Mouse (Mus musculus): ENCODE measurements around the gene Cask. TPM values are rescaled to one million over a fixed set of nuclear protein-coding genes. Genes with fewer than 3 reads are reported as not detected.

Cask gene
- 63.7 and 64.5 TPM in 2 replicates for polyA plus RNA-seq (2015; fragmentation: Nextera tagmentation; extraction: Ambion mirVana)

DNA sequence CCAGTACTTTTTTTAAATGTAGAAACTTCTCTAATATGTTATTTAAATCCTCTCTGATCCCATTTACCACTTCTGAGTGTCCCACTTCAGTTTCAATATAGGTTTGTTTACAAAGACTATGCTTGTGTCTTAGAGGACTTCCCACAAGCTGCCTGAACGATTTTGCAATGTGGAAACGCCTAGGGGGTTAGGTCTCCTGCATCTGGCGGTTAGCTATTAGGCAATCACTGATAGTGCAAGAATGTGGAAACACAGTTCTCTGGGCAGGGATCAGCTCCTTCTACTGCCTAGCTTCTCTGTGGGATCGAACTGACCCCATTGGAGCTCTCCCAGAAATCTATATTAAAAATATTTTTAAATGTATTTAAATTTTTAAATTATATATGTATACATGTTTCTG, at the start of gene Cask:
Gene Cask, minus strand, starts transcription at position 83 of the 400 bp plus-strand sequence.
- Histone ChIP-seq H3K27ac (replicated peaks) (no peak within 1 kb of the TSS), H3K4me3 (no peak within 1 kb of the TSS), H3K36me3 (no peaks in the 10 kb centered on the region), H3K9ac (no peak within 1 kb of the TSS), H3K27me3 (no peaks in the 10 kb centered on the region), H3K9me3 (no peaks in the 10 kb centered on the region), H3K4me1 (replicated peaks) (no peaks in the 10 kb centered on the region), H3K4me2 (no peak within 1 kb of the TSS)
- no peak for ATAC-seq (ENCODE audit: low FRiP score, low read depth)
- 54% methylated on average over 4 of the region's 4 CpGs for WGBS

DNA sequence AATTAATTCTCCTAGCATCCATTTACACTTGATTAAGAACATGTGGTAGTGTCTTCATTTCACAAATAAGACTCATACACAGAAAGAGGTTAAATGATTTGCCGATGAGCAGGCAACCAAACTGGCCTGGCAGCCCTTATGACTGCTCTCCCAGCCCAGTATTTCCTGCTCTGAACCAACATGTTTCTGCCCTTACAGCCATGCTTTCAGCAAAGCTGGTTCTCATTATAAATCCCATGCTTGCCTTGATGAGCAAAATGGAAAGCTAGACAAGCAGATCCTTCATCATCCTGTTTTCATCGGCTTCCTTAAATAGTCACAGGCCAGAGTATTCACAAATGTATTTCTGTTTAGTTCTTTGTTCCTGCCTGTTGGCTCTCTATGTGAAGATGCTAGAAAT, 38.8 kb upstream of the Cask start:
- Histone ChIP-seq H3K27me3 (no peaks in the 10 kb centered on the region), H3K9ac (no peak overlapping the region), H3K4me1 (replicated peaks) (no peaks in the 10 kb centered on the region), H3K4me2 (no peak overlapping the region), H3K4me3 (no peak overlapping the region), H3K9me3 (no peaks in the 10 kb centered on the region), H3K36me3 (no peaks in the 10 kb centered on the region), H3K27ac (replicated peaks) (no peak overlapping the region)
- 77% methylated on average over 2 of the region's 2 CpGs for WGBS
- ATAC-seq (ENCODE audit: low FRiP score, low read depth): no peak

DNA sequence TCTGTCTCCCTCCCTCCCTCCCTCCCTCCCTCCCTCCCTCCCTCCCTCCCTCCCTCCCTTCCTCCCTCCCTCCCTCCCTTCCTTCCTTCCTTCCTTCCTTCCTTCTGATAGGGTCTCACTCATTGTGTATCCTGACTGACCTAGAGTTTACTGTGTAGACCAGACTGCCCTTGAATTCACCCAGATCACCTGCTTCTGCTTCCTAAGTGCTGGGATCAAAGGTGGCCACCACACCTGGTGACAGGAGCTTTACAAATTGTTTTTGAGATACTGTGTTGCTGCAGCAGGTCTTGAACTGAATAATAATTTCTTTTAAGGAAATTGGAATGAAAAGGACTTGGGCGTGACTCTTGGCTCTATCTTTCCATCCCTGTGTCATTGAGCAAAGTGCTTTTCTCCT, 33.2 kb upstream of the Cask start:
- Histone ChIP-seq H3K9me3 (no peaks in the 10 kb centered on the region), H3K4me3 (no peak overlapping the region), H3K27me3 (no peaks in the 10 kb centered on the region), H3K27ac (replicated peaks) (no peak overlapping the region), H3K36me3 (no peaks in the 10 kb centered on the region), H3K4me1 (replicated peaks) (no peaks in the 10 kb centered on the region), H3K9ac (no peak overlapping the region), H3K4me2 (no peak overlapping the region)
- ATAC-seq (ENCODE audit: low FRiP score, low read depth): no peak
- 78% methylated on average over 1 of the region's 1 CpGs for WGBS

DNA sequence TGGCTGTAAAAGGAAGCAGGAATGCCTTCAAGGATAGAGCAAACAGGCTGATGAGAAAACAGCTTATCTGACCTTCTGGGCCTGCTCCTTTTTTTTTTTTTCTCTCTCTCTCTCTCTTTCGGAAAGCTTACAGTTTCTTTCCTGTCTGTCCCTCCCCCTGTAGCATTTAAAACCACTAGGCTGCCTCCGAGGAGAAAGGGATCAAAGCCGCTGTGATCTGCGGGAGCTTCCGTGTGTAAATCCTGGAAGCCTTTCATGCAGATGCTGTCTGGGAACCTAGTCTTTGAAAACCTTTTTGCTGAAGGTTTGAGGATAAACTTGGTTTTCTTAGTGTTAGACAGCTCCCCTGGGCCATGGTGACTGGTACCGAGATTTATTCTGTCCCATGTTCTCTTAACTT, 30.8 kb upstream of the Cask start:
- no peaks in the 10 kb centered on the region for H3K4me1 ChIP-seq (replicated peaks)
- no peaks in the 10 kb centered on the region for H3K36me3 ChIP-seq
- H3K4me2 ChIP-seq: no peak overlapping the region
- no peak overlapping the region for H3K9ac ChIP-seq
- H3K27me3 ChIP-seq: no peaks in the 10 kb centered on the region
- H3K4me3 ChIP-seq: no peak overlapping the region
- no peaks in the 10 kb centered on the region for H3K9me3 ChIP-seq
- WGBS: 30% methylated on average over 6 of the region's 6 CpGs
- no peak overlapping the region for H3K27ac ChIP-seq (replicated peaks)
- ATAC-seq (ENCODE audit: low FRiP score, low read depth): no peak

DNA sequence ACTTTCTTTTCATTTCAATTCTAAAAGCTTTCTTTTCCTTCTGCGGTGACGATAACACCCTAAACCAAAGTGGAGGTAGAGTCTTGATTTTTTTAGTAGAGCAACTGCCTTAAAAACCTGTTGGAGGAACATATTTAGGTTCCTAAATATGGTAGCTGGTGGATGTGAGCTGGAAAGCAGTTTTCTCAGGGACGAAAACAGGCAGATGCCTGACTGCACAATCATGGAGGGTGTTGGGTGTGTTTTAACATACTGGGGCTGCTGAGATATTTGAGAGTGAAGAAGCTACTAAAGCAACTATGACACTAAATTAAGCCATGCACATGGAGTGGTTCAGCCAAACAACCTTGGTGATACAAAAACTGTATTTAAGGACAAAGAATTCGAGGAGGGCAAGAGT, 9.0 kb upstream of the Cask start:
- Histone ChIP-seq H3K4me3 (no peak overlapping the region), H3K27me3 (no peaks in the 10 kb centered on the region), H3K4me1 (replicated peaks) (no peaks in the 10 kb centered on the region), H3K36me3 (no peaks in the 10 kb centered on the region), H3K9ac (no peak overlapping the region), H3K9me3 (no peaks in the 10 kb centered on the region), H3K4me2 (no peak overlapping the region), H3K27ac (replicated peaks) (no peak overlapping the region)
- WGBS: 91% methylated on average over 4 of the region's 4 CpGs
- no peak for ATAC-seq (ENCODE audit: low FRiP score, low read depth)

DNA sequence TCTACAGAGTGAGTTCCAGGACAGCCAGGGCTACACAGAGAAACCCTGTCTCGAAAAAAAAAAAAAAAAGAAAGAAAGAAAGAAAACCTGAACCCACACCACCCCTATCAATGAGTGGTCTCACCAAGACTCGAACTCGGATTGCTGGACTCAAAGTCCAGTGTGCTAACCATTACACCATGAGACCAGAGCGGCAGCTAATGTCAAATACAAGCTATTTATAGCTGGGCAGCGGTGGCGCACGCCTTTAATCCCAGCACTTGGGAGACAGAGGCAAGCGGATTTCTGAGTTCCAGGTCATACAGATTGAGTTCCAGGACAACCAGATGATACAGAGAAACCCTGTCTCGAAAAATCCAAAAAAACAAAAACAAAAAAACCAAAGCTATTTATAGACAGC, 7.9 kb upstream of the Cask start:
- 89% methylated on average over 9 of the region's 9 CpGs for WGBS
- H3K4me1 ChIP-seq (replicated peaks): no peaks in the 10 kb centered on the region

DNA sequence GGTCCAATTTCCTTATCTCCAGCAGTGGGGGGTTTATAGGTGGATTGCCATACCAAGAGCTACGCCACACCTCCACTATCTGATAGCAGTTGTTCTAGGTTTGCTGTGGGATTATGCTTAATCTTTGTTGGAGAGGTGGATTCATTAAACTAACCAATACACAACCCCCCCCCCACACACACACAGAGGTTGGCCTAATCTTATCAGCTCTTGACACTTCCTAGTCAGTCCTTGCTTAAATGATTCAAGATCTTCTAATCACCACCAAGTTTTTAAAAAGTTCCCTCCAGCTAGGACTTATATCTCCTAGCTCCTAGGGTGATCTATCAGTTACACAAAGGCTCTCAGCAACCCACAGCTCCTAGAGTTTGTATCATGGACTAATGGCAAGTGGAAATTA, 2.7 kb downstream of the Cask start:
- no peak for ATAC-seq (ENCODE audit: low FRiP score, low read depth)
- Histone ChIP-seq H3K27me3 (no peaks in the 10 kb centered on the region), H3K4me2 (no peak overlapping the region), H3K4me1 (replicated peaks) (no peaks in the 10 kb centered on the region), H3K36me3 (no peaks in the 10 kb centered on the region), H3K9me3 (no peaks in the 10 kb centered on the region), H3K9ac (no peak overlapping the region), H3K4me3 (no peak overlapping the region), H3K27ac (replicated peaks) (no peak overlapping the region)
- 100% methylated on average over 1 of the region's 1 CpGs for WGBS

More for the DNA sequence above, 7.9 kb upstream of the Cask start:
- Histone ChIP-seq H3K27me3 (no peaks in the 10 kb centered on the region), H3K36me3 (no peaks in the 10 kb centered on the region), H3K9me3 (no peaks in the 10 kb centered on the region), H3K4me2 (no peak overlapping the region), H3K4me3 (no peak overlapping the region), H3K27ac (replicated peaks) (no peak overlapping the region), H3K9ac (no peak overlapping the region)
- ATAC-seq (ENCODE audit: low FRiP score, low read depth): no peak

DNA sequence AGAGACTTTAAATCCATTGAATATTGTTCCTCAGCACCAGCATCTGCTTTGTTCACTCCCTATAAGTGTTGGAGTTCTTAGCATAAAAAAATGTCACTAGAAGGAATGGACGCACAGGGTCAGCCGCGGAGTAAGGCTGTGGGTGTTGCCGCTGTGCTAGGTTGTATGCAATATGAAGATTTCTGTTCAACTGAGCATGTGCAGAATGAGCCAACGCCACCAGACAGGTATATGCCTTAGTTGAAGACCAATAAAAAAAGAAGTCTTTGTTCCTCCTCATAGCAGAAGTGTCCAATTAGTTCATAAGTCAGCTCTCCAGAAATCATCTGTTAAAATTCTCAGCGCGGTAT, 3.7 kb downstream of the Cask start:
- no peaks in the 10 kb centered on the region for H3K9me3 ChIP-seq
- no peaks in the 10 kb centered on the region for H3K27me3 ChIP-seq
- H3K4me2 ChIP-seq: peak overlapping the region; percentile 57
- 0 out of 2 replicates have a peak, but pooled peaks cover 3% of the 10 kb centered on the region for H3K4me1 ChIP-seq (replicated peaks)
- peak; percentile 69; the same call in 1 of the 2 replicates for ATAC-seq (ENCODE audit: low FRiP score, low read depth)
- 18% methylated on average over 7 of the region's 7 CpGs for WGBS
- H3K36me3 ChIP-seq: no peaks in the 10 kb centered on the region
- peak overlapping the region; percentile 46 for H3K9ac ChIP-seq
- H3K4me3 ChIP-seq: peak overlapping the region; percentile 62
- H3K27ac ChIP-seq (replicated peaks): peak overlapping the region; percentile 94

DNA sequence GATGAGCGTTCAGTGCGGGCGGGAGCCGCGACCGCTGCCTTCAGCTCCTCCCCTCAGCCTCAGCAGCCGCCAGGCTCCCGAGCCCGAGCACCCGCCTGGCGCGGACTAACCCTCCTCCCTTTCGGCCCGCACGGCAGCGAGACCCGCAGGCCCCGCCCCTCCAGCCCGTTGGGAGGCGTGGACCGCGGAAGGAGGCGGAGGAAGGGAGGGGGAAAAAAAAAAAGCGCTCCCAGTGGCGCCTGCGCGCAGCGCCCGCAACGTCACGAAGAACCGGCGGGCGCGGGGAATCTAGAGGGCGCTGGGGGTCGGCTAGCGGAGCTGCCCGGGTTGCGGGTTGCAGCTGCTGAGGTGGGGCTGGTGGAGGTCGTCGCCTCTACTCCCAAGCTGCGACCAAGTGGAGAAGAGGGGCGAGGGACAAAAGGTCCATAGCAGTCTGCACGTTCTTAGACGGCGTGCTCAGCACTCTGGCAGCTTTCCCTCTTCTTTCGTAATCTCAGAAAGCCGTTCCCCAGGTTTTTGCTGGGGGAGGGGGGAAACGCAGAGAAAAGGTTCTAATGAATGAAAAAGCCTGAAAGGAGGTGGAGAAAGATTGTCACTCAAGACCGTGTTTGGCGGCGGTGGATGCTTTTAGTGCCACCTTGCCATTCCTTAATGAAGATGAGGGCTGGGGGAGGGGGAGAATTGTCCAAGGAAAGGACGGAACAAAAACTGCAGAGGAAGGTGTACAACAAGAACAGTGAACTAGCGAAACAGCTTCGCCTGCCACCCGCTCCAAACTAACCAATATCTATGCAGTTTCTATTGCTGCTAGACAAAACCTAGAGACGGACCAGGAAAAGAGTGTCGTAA, 4.3 kb downstream of the Cask start:
- no peaks in the 10 kb centered on the region for H3K27me3 ChIP-seq
- H3K9ac ChIP-seq: peak overlapping the region; percentile 78
- H3K36me3 ChIP-seq: no peaks in the 10 kb centered on the region
- peak overlapping the region; percentile 94 for H3K27ac ChIP-seq (replicated peaks)
- 20% methylated on average over 49 of the region's 59 CpGs for WGBS
- peak overlapping the region; percentile 62 for H3K4me3 ChIP-seq
- H3K4me2 ChIP-seq: peak overlapping the region; percentile 57
- ATAC-seq (ENCODE audit: low FRiP score, low read depth): peak; percentile 94
- 0 out of 2 replicates have a peak, but pooled peaks cover 3% of the 10 kb centered on the region for H3K4me1 ChIP-seq (replicated peaks)
- H3K9me3 ChIP-seq: no peaks in the 10 kb centered on the region

DNA sequence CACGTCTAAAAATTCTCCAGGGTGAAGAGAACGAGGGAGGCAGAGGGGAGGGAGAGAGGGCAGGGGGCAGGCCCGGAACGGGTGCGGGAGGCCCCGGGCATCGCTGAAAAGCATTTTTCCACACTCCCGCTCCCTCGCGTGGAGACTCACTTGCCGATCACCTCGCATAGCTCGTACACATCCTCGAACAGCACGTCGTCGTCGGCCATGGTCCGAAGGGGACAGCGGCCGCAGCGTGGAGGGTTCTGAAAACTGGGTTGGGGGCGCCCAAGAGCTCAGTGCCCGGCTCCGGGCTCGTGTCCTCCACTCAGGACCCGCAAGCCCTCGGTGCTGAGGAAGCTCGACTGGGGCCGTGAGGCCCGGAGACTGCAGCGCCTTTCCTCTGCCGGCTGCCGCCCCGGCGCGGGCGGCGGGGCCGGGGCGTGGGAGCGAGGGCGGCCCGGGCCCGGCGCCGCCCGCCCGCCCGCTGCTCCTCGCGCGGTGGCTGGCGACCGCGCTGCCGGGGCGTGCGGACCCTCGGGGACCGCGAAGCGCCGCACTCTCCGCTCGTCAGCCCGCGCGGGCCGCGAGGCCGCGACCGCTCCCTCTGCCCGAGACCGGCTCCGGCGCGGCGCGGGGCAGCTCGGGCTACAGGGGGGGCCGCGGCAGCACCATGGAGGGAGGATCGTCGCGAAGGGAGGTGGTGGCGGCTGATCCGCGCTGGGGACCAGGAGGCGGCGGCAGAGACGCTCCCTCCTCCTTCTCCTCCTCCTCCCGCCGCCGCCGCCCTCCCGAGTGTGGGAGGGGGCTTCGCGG, 5.1 kb downstream of the Cask start:
- Histone ChIP-seq H3K4me2 (peak overlapping the region; percentile 57), H3K27me3 (no peaks in the 10 kb centered on the region), H3K27ac (replicated peaks) (peak overlapping the region; percentile 94), H3K36me3 (no peaks in the 10 kb centered on the region), H3K4me3 (peak overlapping the region; percentile 62), H3K9me3 (no peaks in the 10 kb centered on the region), H3K4me1 (replicated peaks) (0 out of 2 replicates have a peak, but pooled peaks cover 3% of the 10 kb centered on the region), H3K9ac (peak overlapping the region; percentile 78)
- 22% methylated on average over 75 of the region's 100 CpGs for WGBS
- ATAC-seq (ENCODE audit: low FRiP score, low read depth): peak; percentile 92

DNA sequence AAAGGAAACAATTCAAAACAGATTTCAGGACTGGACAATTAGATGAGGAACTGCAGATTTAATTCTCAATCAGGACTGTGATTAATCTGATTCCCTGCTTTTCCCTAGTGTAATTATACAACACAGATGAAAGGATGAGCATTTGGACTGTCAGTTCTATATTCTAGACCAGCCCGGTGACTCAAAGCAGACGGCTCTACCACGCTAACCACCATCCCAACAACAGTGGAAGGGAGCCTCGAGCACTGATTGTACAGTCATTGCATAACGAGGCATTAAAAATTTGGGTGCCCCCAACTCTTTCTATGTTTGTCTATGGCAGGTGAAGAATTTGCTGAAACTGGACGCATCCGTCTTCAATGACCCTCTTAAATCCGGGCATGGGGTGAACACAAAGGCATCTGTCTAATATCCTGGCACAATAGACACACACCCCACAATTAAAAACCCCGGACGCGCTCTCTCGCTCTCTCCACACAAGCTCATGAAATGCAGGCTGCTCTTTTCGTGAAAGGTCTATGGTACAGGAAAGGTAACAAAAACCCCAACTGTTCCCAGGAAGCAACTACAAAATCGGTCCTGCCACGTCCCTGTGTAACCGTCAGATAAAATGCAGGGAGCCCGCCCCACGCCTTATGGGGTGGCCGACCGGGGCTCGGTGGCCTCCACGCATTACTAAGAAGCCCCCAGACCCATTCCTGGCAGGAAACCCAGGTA, 5.9 kb downstream of the Cask start:
- Histone ChIP-seq H3K9ac (peak overlapping the region; percentile 78), H3K36me3 (no peaks in the 10 kb centered on the region), H3K27me3 (no peaks in the 10 kb centered on the region), H3K4me1 (replicated peaks) (0 out of 2 replicates have a peak, but pooled peaks cover 3% of the 10 kb centered on the region), H3K27ac (replicated peaks) (peak overlapping the region; percentile 94), H3K9me3 (no peaks in the 10 kb centered on the region), H3K4me2 (peak overlapping the region; percentile 57), H3K4me3 (peak overlapping the region; percentile 62)
- WGBS: 33% methylated on average over 22 of the region's 22 CpGs
- peak; percentile 2; the same call in 1 of the 2 replicates for ATAC-seq (ENCODE audit: low FRiP score, low read depth)

DNA sequence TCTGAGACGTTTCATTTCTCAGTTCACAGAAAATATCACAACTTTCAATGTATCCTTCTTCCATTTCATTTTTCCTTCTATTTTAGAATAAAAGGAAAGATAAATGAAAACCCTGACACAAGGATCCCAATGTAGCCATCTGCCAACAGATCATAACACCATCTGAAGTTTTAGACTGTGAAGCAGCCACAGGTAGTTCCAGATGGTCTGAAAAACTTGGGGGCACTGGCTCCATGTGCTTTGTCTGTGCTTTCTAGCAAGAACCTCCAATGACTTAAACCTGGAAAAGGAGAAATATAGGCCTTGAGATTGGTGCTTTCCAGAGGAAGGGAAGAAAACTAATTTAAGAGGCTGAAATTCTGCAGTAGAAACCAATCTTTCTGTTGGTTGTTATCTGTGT, 28.4 kb downstream of the Cask start:
- 89% methylated on average over 1 of the region's 1 CpGs for WGBS
- Histone ChIP-seq H3K27ac (replicated peaks) (no peak overlapping the region), H3K36me3 (no peaks in the 10 kb centered on the region), H3K4me3 (no peak overlapping the region), H3K4me1 (replicated peaks) (no peaks in the 10 kb centered on the region), H3K9ac (no peak overlapping the region), H3K9me3 (no peaks in the 10 kb centered on the region), H3K4me2 (no peak overlapping the region), H3K27me3 (no peaks in the 10 kb centered on the region)
- no peak for ATAC-seq (ENCODE audit: low FRiP score, low read depth)

Data from hindbrain, embryonic 15.5 days (tissue).